Mouse (Mus musculus): ENCODE measurements around the gene Fancf.

Fancf gene

DNA sequence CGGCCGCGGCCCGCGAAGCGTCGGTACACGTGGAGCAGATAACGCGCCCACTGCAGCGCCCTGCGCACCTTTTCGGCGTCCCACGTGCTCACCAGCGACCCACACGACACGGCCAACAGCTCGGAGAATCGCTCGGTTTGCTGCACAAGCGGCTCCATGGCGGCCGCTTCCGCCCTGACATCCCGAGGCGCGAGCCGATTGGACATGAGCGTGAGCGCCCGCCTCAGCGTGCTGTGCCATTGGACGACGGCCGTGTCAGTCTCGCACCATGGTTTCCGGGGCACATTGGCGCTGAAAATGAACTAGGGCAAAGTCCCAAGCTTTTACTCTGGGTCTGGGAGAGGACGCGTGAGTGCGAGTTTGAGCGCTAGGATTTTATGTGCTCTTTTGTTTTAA is at the start of gene Fancf:
Fancf (minus strand) TSS at position 171 of the 396 bp plus-strand sequence.
- peak; percentile 97 for DNase-seq (ENCODE audit: low spot score)

- DNase-seq (ENCODE audit: low spot score) = no peak
Measured at GRCm38 (mm10) chr7:51899066-51899465, 37.0 kb upstream of the Fancf start.

DNA sequence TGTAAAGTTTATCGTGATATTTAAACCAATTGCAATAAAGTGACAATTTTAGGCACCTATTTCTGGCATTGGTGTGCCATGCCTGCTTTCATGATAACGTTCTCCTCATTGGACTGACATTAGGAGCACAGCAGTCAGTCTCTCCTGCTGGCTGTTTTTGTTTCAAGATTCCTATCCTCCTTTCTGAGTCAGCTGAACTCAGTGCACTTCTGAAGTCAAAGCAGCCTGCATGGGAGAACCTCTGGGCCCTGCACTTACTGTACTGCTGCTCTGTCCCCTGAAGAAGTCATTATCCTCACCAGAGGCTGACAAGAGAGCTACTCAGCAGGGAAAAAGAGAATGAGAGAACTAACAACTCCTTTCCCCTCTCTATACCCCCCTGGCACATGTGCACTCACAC is 32.9 kb upstream of the Fancf start:
- DNase-seq (ENCODE audit: low spot score) = no peak

DNA sequence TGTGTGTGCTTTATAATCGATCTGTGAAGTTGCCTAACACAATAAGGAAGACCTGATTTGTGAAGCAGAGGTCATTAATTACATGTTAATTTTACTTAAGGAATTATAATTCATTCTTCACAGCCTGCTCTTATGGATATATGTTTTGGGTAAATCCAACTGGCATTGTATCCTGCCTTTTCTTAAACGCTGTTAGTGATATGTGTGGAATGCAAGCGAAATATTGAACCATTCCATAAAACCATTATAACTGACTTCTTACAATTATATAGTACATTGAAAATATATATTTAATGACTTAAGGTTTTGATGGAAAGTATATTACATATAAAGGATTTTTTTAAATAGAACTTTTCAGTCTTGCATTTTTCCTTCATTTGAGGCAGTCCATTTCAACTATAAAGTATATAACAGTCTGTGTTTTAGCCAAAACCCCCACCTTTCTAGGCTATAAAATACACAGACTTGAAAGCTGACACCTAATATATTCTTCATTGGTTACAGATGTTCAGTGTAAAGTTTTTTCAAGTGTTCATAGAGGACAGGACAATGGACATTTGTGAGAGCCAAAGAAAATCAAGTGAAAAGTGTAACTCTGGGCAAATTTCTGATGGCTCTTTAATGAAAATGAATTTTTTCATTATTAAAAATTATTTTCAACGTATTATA is 32.2 kb upstream of the Fancf start:
- DNase-seq (ENCODE audit: low spot score) = no peak

DNA sequence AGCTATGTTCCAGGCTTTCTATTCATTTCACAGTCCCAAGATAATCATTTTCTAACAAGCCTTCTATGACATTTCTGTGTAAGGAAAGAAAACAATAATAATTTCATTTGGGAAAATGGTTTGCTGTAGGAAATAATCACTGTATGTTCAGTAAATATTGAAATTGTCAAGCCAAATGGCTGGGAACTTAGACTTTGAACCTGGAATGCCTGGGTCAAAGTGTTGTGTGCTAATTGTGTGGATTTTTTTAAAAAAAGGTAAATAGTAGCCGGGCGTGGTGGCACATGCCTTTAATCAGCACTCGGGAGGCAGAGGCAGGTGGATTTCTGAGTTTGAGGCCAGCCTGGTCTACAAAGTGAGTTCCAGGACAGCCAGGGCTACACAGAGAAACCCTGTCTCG is 30.9 kb upstream of the Fancf start:
- DNase-seq (ENCODE audit: low spot score) = no peak

DNA sequence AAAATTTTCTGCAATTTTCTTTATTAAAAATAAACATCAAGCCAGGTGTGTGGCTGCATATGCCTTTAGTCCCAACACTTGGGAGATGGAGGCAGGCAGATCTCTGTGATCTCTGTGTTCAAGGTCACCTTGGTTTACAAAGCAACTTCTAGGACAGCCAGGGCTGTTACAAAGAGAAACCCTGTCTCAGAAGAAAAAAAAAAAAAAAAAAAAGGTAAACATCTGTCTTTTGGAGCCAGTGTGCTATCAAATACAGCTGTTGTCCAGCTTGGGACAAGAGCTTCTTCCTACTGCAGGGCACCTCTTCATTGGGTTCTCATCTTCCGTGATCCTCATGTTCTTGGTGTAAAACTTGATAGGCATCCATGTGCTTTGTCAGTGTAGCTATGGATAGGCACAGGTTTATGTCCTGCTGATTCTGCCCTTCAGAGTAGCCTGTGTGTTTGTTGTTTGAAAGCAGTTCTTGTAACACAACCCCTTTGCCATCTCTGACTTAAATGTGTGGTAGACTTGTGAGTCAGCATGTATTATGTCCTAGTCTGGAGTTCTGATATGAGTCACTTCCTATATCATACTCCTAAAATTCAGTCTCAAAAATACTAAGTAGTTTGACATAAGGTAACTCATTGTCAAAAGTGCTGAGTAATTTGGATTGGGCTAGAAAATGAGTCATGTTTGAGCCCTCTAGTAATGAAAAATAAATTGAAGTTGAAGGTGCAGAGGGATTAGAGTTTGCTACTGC is 30.3 kb upstream of the Fancf start:
- no peak for DNase-seq (ENCODE audit: low spot score)

DNA sequence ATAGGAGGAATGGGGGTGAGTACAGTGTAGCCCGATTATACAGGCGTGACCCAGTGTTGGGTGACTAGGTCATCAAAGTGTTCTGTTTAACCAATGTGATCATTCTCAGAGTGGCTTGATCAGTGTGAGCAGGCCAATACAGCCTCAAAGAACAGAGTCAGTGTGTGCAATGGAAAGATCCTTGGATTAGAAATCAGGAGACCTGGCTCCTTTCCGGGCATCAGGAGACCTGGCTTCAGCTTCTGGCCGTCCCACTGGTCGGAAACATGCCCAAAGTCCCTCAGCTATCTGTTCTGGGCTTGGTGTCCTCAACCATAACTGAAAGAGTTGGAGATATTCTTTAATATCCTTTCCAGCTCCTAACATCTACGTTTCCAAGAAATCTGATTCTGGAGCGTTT is 27.5 kb upstream of the Fancf start:
- no peak for DNase-seq (ENCODE audit: low spot score)

GRCm38 (mm10) chr7:51887678-51888567 is 25.9 kb upstream of the Fancf start:
- no peak for DNase-seq (ENCODE audit: low spot score)

DNA sequence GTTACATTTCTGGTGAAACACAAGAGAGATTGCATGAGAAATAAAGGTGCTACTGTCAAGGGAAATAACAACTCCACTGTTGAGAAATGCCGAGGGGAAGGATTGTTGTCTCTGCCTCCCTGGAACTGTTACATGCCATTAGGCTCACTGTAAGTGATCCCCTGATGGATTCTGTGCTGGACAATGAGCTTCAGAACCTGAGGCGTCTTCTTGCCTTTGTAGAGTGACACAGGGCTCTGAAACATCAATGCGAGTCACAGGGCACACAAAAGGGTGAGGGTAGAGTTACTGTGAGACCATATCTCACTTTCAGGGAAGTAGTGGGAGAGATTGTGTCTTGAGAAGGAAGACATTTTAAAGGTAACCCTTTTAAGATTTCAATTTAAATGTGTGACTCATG is 23.3 kb upstream of the Fancf start:
- no peak for DNase-seq (ENCODE audit: low spot score)

- no peak for DNase-seq (ENCODE audit: low spot score)
Measured at GRCm38 (mm10) chr7:51880121-51880520, 18.1 kb upstream of the Fancf start.

DNA sequence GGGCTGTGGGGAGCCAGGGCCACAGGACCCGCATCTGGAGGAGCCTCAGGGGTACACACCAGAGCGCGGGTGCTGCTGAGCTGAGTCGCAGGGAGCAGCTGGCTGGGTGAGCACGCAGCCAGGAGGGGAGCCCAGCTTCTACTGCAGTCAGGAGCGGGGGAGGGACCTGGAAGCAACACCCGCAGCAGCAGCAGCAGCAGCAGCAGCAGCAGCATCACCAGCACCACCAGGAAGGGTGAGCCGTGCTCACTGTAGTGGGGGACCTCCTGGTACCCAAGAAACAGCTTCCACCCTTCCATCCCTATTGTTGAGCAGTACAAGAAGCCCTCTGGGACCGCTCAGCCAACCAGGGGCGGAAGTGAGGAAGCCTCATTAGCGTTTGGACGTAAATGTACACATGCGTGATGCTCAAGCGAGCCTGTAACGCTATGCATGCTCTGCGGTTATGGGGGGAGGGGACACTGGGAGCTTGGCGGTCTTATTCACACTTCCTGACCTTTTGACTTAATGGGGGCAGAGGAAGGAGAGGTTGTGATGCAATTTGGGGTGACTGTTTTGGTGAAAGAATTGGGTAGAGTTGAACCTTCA is 17.2 kb upstream of the Fancf start:
- peak; percentile 9 for DNase-seq (ENCODE audit: low spot score)

DNA sequence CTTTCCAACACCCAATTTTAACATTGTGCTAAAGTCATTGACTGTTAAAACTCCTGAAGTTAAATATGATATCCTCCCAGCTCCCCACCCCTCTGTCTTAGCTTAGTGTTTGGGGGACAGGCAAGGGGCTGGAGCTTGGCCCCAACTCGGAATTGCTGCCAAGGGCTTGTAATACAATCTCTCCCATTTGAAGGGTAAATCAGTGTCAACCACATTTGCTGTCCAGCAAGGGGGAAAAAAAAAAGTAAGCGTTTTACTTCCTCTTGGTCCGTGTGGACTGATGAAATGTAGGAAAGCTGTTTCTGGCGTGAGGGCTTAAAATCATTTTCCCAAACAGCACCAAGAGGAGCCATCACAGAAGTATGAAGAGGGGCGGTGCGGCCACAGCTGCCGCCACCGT is 16.7 kb upstream of the Fancf start:
- DNase-seq (ENCODE audit: low spot score) = no peak

DNA sequence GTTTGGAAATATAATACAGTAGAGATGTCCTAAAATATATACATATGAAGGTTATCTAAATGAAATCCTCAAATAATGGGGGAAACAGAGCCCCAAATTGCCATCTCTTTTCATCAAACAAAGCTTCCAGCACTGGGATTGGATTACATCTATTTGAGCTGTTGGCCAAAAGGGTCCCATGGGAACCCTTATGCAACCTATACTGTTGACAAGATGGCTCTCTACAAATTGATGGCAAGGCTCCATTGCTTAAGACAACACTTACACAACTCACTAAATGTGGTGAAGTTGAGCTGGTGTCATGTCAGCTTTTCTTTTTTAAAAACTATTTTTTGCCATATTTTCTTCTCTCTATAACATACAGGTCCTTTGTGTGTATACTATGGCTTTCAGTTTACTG is 14.2 kb upstream of the Fancf start:
- no peak for DNase-seq (ENCODE audit: low spot score)

DNA sequence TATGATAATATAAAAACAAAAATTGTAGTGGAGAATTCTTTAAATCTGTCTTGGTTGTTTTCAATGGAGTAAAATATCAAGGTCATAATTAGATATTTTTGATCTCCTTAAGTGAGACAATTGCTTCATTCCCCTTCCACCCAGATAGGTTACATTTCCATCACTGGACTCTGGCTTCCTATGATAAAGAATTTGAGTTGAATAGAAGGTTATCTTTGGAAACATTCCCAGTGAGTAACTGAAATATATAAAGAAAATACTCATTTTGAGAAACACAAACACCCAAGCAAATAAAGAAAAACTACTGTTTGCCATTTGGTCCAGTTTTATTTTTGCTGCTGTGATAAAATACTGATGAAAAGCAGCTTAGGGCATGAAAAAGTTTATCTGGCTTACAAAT is 10.5 kb upstream of the Fancf start:
- DNase-seq (ENCODE audit: low spot score) = no peak

GRCm38 (mm10) chr7:51872041-51872440 is 10.0 kb upstream of the Fancf start:
- DNase-seq (ENCODE audit: low spot score) = no peak

DNA sequence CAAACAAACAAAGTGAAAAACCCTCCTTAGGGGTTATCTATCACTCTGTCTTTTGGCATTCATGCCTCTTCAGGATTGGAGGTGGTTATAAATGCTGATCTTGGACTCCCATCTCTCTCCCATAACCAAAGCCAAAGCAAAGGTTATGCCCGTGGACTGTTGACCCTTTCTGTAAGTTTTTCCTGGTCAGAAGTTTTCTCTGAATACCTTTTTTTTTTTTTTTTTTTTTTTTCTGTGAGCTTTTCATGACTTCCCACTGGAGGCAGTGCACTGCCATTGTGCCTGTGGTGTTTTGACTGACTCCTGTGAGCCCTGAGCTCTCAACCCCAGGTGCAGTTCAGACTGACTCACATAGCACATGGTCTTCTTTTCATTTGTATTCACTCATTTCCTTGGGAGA is 5.9 kb upstream of the Fancf start:
- DNase-seq (ENCODE audit: low spot score) = no peak

- no peak for DNase-seq (ENCODE audit: low spot score)
Measured at GRCm38 (mm10) chr7:51865336-51865735, 3.3 kb upstream of the Fancf start.

DNA sequence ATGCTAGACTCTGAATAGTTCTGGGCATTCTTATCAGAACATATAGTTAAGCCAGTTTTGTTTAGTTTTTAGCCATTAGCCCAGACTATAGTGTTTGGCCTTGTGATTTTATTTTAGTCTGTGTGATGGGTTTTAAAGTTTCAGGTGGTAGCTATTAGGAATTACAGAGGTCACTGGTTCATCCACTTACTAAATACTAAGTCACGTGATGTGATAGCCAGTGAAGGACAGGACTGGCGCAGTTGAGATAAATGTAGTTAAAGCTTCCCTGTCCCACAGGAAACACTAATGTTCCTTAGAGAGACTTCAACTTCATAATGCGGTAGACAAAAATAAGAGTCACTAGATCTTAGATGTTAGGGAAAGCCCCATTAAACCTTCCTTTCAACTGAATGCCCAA is 775 bp upstream of the Fancf start:
- no peak for DNase-seq (ENCODE audit: low spot score)

- DNase-seq (ENCODE audit: low spot score) = peak; percentile 91
Measured at GRCm38 (mm10) chr7:51861250-51862096, 594 bp downstream of the Fancf start, which contains the start of gene Gas2. Gas2 (plus strand) TSS chr7:51862015.

DNA sequence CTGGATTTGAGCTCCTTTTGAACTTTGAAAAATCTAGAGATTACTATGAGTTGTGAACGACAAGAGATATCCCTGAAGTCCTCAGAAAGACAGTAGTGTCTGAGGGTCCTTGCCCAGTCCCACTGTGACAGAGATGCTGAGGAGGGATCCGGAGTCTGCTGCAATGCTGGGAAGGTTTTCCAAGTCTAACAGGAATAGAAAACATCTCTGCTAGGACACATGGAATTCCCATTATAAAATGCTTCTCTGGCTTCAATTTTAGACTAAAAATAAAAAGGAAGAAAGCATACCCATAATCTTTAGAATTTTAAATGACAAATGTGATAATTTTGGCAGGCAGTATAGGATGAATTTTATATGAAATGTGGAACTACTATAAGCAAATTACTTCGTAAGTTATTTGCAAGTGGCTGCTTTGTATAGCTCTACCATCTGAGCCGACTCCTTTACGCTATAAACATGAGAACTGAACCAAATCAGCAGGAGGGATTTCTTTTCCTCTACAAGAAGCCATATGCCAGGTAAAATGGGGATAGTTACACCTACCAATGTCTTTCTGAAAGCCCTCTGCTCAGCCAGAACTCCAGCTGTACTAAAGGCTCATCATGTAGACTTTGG is 10.1 kb downstream of the Fancf start:
- DNase-seq (ENCODE audit: low spot score) = no peak

DNA sequence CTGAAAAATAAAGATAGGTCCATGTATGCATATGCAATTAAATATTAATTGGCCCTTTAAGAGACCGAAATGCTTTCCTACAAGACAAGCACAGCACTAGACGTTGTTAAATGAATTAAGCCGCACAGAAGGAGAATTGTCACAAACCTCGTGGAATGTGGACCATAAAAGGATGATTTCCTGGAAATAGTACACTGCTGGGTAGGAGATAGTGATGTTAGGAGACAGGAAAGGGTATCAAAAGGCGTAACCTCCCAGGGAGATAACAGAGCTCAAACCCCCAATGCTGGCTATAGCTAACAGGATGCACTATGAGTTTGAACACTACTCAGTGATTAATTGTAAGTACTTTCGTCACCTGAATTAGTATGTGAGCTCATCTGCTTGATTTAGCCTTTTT is 11.2 kb downstream of the Fancf start:
- DNase-seq (ENCODE audit: low spot score) = no peak
